Mouse (Mus musculus) heart, adult 2 months (tissue): ENCODE data around the gene Bdkrb1.

Source experiments
- CTCF ChIP-seq: fragments of 200-600 bp; IDR thresholded peaks from 2 replicates; pipeline ENCODE4 v1.8.1; 2022; ENCODE audit warnings: antibody characterized with exemption, mild to moderate bottlenecking, moderate library complexity
- EP300 ChIP-seq: fragments of 200-500 bp; IDR thresholded peaks from 2 replicates; pipeline ENCODE4 v1.6.1; 2011; ENCODE audit warnings: low read depth, low read length, control low read depth; ENCODE audit not compliant: insufficient read depth
- POLR2A ChIP-seq: fragments of 200-500 bp; IDR thresholded peaks from 2 replicates; pipeline ENCODE4 v1.6.1; 2011; ENCODE audit warnings: mild to moderate bottlenecking, low read depth, low read length, control low read depth; ENCODE audit not compliant: insufficient read depth

GRCm38 (mm10) chr12:105583484-105583883, 19.4 kb upstream of the Bdkrb1 start:
- TF ChIP-seq POLR2A (no peak), CTCF (no peak), EP300 (no peak)
